Mouse (Mus musculus): ENCODE data around the gene Ttll11.

GRCm38 (mm10) chr2:35775651-35776055 lies 204.1 kb downstream of the Ttll11 start:
- no peak for TF ChIP-seq CTCF (IDR thresholded peaks at IDR 0.05; ENCODE audit: borderline replicate concordance, control insufficient read depth, extremely low read depth, insufficient read depth, low read length, poor library complexity)
- no peak for TF ChIP-seq POLR2A (IDR thresholded peaks at IDR 0.05; ENCODE audit: control insufficient read depth, extremely low read depth, insufficient read depth, low read length, poor library complexity)
